Mouse (Mus musculus): ENCODE measurements around the gene Baiap2l1. TPM values are rescaled to one million over a fixed set of nuclear protein-coding genes. Genes with fewer than 3 reads are reported as not detected.
"Not testable (repeated sequence)": the region's sequence is repeated elsewhere in the genome, so short reads cannot be mapped to it uniquely, and the experiment has no call there.

Gene Baiap2l1
- polyA plus RNA-seq, 2 experiments = 7.4 to 9.2 TPM

DNA sequence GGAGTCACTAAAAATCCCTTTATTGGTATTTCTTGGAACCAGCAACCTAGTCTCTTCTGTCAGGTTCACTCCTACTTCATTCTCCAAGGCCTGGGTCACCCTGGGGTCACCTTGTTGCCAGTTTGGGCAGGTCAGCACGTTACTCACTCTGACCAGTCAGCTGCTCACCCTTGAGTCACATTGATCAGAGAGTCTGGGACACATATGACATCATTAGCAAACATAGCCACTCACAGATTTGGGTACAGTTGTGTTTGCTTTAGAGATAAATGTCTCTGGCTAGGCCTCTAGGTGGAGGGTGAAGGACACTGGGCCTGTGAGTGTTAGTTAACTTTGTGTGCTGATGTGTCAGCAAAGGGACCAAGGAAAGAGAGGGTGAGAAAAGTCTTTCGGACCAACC is 14.3 kb upstream of the Baiap2l1 start:
- ATAC-seq (ENCODE audit: low FRiP score, low read depth) (no peak), DNase-seq (ENCODE audit: low spot score) (no peak)
- no peak overlapping the region for H3K4me2 ChIP-seq (replicated peaks; ENCODE audit: low read depth, low read length, severe bottlenecking)
- H3K4me1 ChIP-seq (ENCODE audit: control insufficient read depth, insufficient read depth, low read length) = no peaks in the 10 kb centered on the region
- TF ChIP-seq POLR2A (IDR thresholded peaks at IDR 0.05; ENCODE audit: borderline replicate concordance, extremely low read depth, insufficient read depth, insufficient read length) = no peak
- WGBS = 52% methylated on average over 2 of the region's 2 CpGs
- H3K36me3 ChIP-seq (ENCODE audit: control insufficient read depth, insufficient read depth, low read length) = no peaks in the 10 kb centered on the region
- no peak overlapping the region for H3K27ac ChIP-seq (replicated peaks; ENCODE audit: low read depth, low read length)
- no peaks in the 10 kb centered on the region for H3K27me3 ChIP-seq (ENCODE audit: control insufficient read depth, insufficient read depth, low read length)
- H3K9ac ChIP-seq (ENCODE audit: low read depth, low read length, severe bottlenecking) = no peak overlapping the region
- no peak overlapping the region for H3K4me3 ChIP-seq (replicated peaks; ENCODE audit: low read length)
- no peaks in the 10 kb centered on the region for H3K9me3 ChIP-seq (ENCODE audit: control insufficient read depth, low read length)

DNA sequence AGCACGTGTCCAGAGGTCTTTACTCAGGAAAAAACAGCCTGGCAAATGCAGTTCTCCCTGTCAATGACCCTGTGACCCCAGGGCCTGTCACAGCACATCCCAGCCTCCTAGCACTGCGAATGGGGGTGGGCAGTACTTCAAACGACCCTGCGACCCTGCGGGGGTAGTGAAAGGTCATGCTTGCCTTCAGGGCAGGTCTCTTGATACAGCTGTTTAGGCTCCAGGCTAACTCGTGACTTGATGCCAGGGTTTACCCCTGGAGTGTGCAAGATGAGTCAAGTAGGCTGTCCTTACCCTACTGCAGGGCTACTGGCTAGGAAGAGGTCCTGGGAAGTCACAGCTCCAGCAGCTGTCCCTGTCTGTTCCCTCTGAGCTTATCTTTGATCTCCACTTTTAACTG is 13.1 kb upstream of the Baiap2l1 start:
- no peaks in the 10 kb centered on the region for H3K4me1 ChIP-seq (ENCODE audit: control insufficient read depth, insufficient read depth, low read length)
- no peaks in the 10 kb centered on the region for H3K27me3 ChIP-seq (ENCODE audit: control insufficient read depth, insufficient read depth, low read length)
- no peaks in the 10 kb centered on the region for H3K36me3 ChIP-seq (ENCODE audit: control insufficient read depth, insufficient read depth, low read length)
- no peak overlapping the region for H3K4me3 ChIP-seq (replicated peaks; ENCODE audit: low read length)
- ATAC-seq (ENCODE audit: low FRiP score, low read depth) (peak; percentile 55; the same call in 1 of the 2 replicates), DNase-seq (ENCODE audit: low spot score) (no peak)
- TF ChIP-seq POLR2A (IDR thresholded peaks at IDR 0.05; ENCODE audit: borderline replicate concordance, extremely low read depth, insufficient read depth, insufficient read length) = no peak
- no peaks in the 10 kb centered on the region for H3K9me3 ChIP-seq (ENCODE audit: control insufficient read depth, low read length)
- H3K27ac ChIP-seq (replicated peaks; ENCODE audit: low read depth, low read length) = no peak overlapping the region
- H3K4me2 ChIP-seq (replicated peaks; ENCODE audit: low read depth, low read length, severe bottlenecking) = no peak overlapping the region
- 5% methylated on average over 6 of the region's 6 CpGs for WGBS
- no peak overlapping the region for H3K9ac ChIP-seq (ENCODE audit: low read depth, low read length, severe bottlenecking)

DNA sequence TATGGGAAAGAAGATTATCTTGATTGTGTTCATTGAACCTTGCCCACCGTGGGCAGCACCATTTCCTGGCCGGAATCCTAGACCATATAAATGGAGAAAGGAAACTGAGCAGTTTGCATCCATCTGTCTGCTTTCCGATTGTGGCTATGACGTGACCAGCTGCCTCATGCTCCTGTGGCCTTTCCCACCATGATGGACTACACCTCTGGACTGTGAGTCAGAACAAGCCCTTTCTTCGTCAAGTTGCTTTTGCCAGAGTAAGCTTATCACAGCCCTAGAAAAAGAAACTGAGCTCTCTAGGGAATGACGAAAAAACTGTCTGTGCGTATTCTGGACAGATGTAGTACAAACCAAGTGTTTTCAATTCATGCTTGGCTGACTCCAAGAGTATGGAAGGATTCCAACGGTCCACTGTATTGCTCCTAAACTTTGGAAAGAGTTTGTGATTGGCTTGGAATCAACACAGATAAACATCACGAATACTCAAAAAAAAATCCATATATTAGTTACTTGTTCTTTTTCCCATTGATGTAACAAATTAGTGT is 10.8 kb upstream of the Baiap2l1 start:
- Histone ChIP-seq H3K4me3 (replicated peaks; ENCODE audit: low read length) (no peak overlapping the region), H3K9me3 (ENCODE audit: control insufficient read depth, low read length) (no peaks in the 10 kb centered on the region), H3K4me1 (ENCODE audit: control insufficient read depth, insufficient read depth, low read length) (no peaks in the 10 kb centered on the region), H3K9ac (ENCODE audit: low read depth, low read length, severe bottlenecking) (no peak overlapping the region), H3K27ac (replicated peaks; ENCODE audit: low read depth, low read length) (no peak overlapping the region), H3K4me2 (replicated peaks; ENCODE audit: low read depth, low read length, severe bottlenecking) (no peak overlapping the region), H3K27me3 (ENCODE audit: control insufficient read depth, insufficient read depth, low read length) (no peaks in the 10 kb centered on the region), H3K36me3 (ENCODE audit: control insufficient read depth, insufficient read depth, low read length) (no peaks in the 10 kb centered on the region)
- ATAC-seq (ENCODE audit: low FRiP score, low read depth) (no peak), DNase-seq (ENCODE audit: low spot score) (peak; percentile 82)
- no peak for TF ChIP-seq POLR2A (IDR thresholded peaks at IDR 0.05; ENCODE audit: borderline replicate concordance, extremely low read depth, insufficient read depth, insufficient read length)
- 78% methylated on average over 9 of the region's 9 CpGs for WGBS

DNA sequence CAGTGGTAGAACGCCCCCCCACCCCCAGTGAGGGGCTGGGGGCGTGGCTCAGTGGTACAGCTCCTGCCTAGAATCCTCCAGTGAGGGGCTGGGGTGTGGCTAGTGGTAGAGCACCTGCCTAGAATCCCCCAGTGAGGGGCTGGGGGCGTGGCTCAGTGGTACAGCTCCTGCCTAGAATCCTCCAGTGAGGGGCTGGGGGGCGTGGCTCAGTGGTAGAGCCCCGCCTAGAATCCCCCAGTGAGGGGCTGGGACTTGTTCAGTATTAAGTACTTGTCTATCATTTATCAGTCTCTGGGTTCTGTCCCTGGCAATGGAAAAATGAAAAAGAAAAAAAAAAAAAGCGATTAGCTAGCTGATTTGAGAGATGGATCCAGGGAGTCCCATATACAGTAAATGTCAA is 8.6 kb upstream of the Baiap2l1 start:
- not testable (repeated sequence) for H3K36me3 ChIP-seq (ENCODE audit: control insufficient read depth, insufficient read depth, low read length); H3K4me3 ChIP-seq (replicated peaks; ENCODE audit: low read length); H3K4me1 ChIP-seq (ENCODE audit: control insufficient read depth, insufficient read depth, low read length); DNase-seq (ENCODE audit: low spot score); H3K4me2 ChIP-seq (replicated peaks; ENCODE audit: low read depth, low read length, severe bottlenecking); ATAC-seq (ENCODE audit: low FRiP score, low read depth); H3K9ac ChIP-seq (ENCODE audit: low read depth, low read length, severe bottlenecking); H3K9me3 ChIP-seq (ENCODE audit: control insufficient read depth, low read length); H3K27me3 ChIP-seq (ENCODE audit: control insufficient read depth, insufficient read depth, low read length); H3K27ac ChIP-seq (replicated peaks; ENCODE audit: low read depth, low read length)
- 85% methylated on average over 6 of the region's 6 CpGs for WGBS

DNA sequence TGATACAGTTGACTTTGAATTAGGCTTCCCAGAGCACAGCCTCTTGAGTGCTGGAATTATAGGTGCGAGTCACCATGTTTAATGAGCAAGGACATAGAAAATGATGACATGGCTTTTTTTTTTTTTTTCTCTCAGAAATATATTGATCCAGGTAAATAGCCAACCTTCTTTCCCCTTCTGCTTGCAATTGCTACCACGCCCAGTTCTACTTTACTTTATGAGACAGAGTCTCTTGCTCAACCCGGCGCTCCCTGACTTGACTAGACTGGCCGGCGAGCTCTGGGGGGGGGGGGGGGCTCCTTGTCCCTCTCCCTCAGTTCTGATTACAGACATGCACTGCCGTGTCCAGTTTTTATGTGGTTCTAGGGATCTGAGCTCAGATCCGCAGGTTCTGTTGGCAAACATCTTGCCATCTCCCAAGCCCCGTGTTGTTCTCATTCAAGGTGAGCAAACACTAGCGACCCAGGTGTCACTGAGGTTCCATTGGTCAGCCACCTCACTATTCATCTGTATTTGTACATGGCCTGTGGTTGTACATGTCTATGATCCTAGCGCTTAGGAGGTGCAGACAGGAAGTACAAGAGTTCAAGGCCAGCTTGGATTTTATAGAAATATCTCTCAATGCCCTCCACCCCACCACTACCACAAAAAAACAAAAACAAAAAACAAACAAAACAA is 6.9 kb upstream of the Baiap2l1 start:
- TF ChIP-seq POLR2A (IDR thresholded peaks at IDR 0.05; ENCODE audit: borderline replicate concordance, extremely low read depth, insufficient read depth, insufficient read length) = no peak
- Histone ChIP-seq H3K27me3 (ENCODE audit: control insufficient read depth, insufficient read depth, low read length) (no peaks in the 10 kb centered on the region), H3K36me3 (ENCODE audit: control insufficient read depth, insufficient read depth, low read length) (no peaks in the 10 kb centered on the region), H3K27ac (replicated peaks; ENCODE audit: low read depth, low read length) (no peak overlapping the region), H3K9me3 (ENCODE audit: control insufficient read depth, low read length) (no peaks in the 10 kb centered on the region), H3K4me2 (replicated peaks; ENCODE audit: low read depth, low read length, severe bottlenecking) (no peak overlapping the region), H3K4me3 (replicated peaks; ENCODE audit: low read length) (no peak overlapping the region), H3K4me1 (ENCODE audit: control insufficient read depth, insufficient read depth, low read length) (no peaks in the 10 kb centered on the region), H3K9ac (ENCODE audit: low read depth, low read length, severe bottlenecking) (no peak overlapping the region)
- 93% methylated on average over 11 of the region's 11 CpGs for WGBS
- no peak for DNase-seq (ENCODE audit: low spot score)
- no peak for ATAC-seq (ENCODE audit: low FRiP score, low read depth)

Measured in limb, embryonic 14.5 days (tissue).